8 mouse cellular contexts compared by ENCODE assay signal in genomic region chr15:25269345-25269996, GRCm38 (mm10).
DNase-seq lines count a peak whose midpoint lies in the region; ATAC-seq and TF ChIP-seq lines count a peak whose summit lies in the region.

No protein-coding gene starts in this region.

- no peaks in the 10 kb centered on the region for H3K27me3 ChIP-seq in Patski

- CTCF ChIA-PET in Patski (lab: Charles Lee) = interaction anchor here (1.0 to 2.6 kb wide), 2 partner anchors 10 to 87 kb away, joined by 3 to 9 read pairs; no protein-coding TSS in a partner anchor

- no peak for TF ChIP-seq CTCF in Patski (IDR thresholded peaks at IDR 0.05)

- POLR2A ChIA-PET in Patski (lab: Charles Lee) = interaction anchor here (0.6 kb wide), 1 partner anchor 143 kb away, joined by 3 read pairs; no protein-coding TSS in a partner anchor

- DNase-seq in lung, adult 18-20 months = peak; percentile 7 to 26
- DNase-seq in lung, postnatal 14 days = no peak
- DNase-seq in Patski (ENCODE audit: low read depth, low spot score) = peak; percentile 43
- peak; percentile 15 for DNase-seq in lung, postnatal 10 days
- DNase-seq in thymus, postnatal 10 days (ENCODE audit: low spot score in 2 of 2) = peak; percentile 31 to 33
- no peak for DNase-seq in right cerebral cortex, postnatal 14 days
- no peak for DNase-seq in layer of hippocampus, adult 8-10 months (ENCODE audit: low spot score in 2 of 2)

- peak; percentile 65 for ATAC-seq in Patski
- ATAC-seq in granulocyte monocyte progenitor cell, adult 5-6 weeks (replicated peaks; ENCODE audit: poor library complexity, severe bottlenecking) = peak; percentile 95

- in situ Hi-C loops in Patski (cut with MboI; ENCODE audit: low pct_unique_long_range_greater_than_20kb) = no loop called here

Comparison
In these comparisons a context has a peak if more than half of its experiments do, and no peak if none do; other contexts are left out.
1. DNase-seq: peak in lung, adult 18-20 months (2 of 2), Patski (single experiment), lung, postnatal 10 days (single experiment) and thymus, postnatal 10 days (2 of 2); none in lung, postnatal 14 days (single experiment), right cerebral cortex, postnatal 14 days (single experiment) and layer of hippocampus, adult 8-10 months (0 of 2).